Mouse (Mus musculus): Measurements from ENCODE around the gene Hoxc12. TPM values are rescaled to one million over a fixed set of nuclear protein-coding genes. Genes with fewer than 3 reads are reported as not detected.

Hoxc12 gene
- total RNA-seq, 2 experiments from 2014 or later, result not detected

- DNase-seq, result no peak
Observed at GRCm38 (mm10) chr15:102965003-102965891, 28.7 kb downstream of the Hoxc12 start.

- peak; percentile 81 for DNase-seq
Observed at GRCm38 (mm10) chr15:102965892-102966775, 29.6 kb downstream of the Hoxc12 start.

- no peak for DNase-seq
Observed at GRCm38 (mm10) chr15:102966776-102967311, 30.3 kb downstream of the Hoxc12 start, which contains the start of gene Hoxc10. Gene Hoxc10 (plus strand): TSS chr15:102966796.

- DNase-seq, result no peak
Observed at GRCm38 (mm10) chr15:102967312-102967510, 30.7 kb downstream of the Hoxc12 start, which contains the start of gene Hoxc5. Gene Hoxc5 (plus strand): TSS chr15:102967443.

GRCm38 (mm10) chr15:102967511-102968397 lies 31.2 kb downstream of the Hoxc12 start:
- DNase-seq, result no peak

- no peak for DNase-seq
Observed at GRCm38 (mm10) chr15:102969296-102969695, 32.7 kb downstream of the Hoxc12 start.

GRCm38 (mm10) chr15:102970740-102971139 lies 34.2 kb downstream of the Hoxc12 start:
- DNase-seq, result no peak

GRCm38 (mm10) chr15:102972254-102972653 lies 35.7 kb downstream of the Hoxc12 start:
- no peak for DNase-seq

GRCm38 (mm10) chr15:102972753-102973152 lies 36.2 kb downstream of the Hoxc12 start:
- DNase-seq, result no peak

- DNase-seq, result no peak
Observed at GRCm38 (mm10) chr15:102975034-102975433, 38.5 kb downstream of the Hoxc12 start.

GRCm38 (mm10) chr15:102975688-102976111 lies 39.1 kb downstream of the Hoxc12 start:
- DNase-seq, result no peak

- no peak for DNase-seq
Observed at GRCm38 (mm10) chr15:102976171-102976570, 39.6 kb downstream of the Hoxc12 start, which contains the start of gene Hoxc9. Gene Hoxc9 (plus strand): TSS chr15:102976439.

GRCm38 (mm10) chr15:102976631-102977422 lies 40.3 kb downstream of the Hoxc12 start:
- no peak for DNase-seq

GRCm38 (mm10) chr15:102977423-102977974 lies 40.9 kb downstream of the Hoxc12 start:
- no peak for DNase-seq

- no peak for DNase-seq
Observed at GRCm38 (mm10) chr15:102978615-102979515, 42.3 kb downstream of the Hoxc12 start.

GRCm38 (mm10) chr15:102979936-102980335 lies 43.4 kb downstream of the Hoxc12 start:
- DNase-seq, result no peak

- no peak for DNase-seq
Observed at GRCm38 (mm10) chr15:102980352-102980751, 43.8 kb downstream of the Hoxc12 start.

- no peak for DNase-seq
Observed at GRCm38 (mm10) chr15:102980912-102981311, 44.4 kb downstream of the Hoxc12 start.

Measured in heart, postnatal 4 days (tissue).